Mouse (Mus musculus): ENCODE data around the gene Slit1. TPM values are rescaled to one million over a fixed set of nuclear protein-coding genes. Genes with fewer than 3 reads are reported as not detected.

Gene Slit1
- total RNA-seq, 2 experiments from 2014 or later: 0.50 to 1.2 TPM

Small RNAs within 50 kb of the gene (microRNA-seq; reads per million reads assigned to microRNA genes)
- gene Mir8091: not detected

Other genes with a start within 250 kb of the Slit1 start
- 1 to 10 TPM; 4.3 to 5.6 TPM for gene Gm340, start 161.3 kb downstream of the Slit1 start, total RNA-seq (2021)
- 1 to 10 TPM; 8.0 to 8.1 TPM for gene Arhgap19, start 58.4 kb upstream of the Slit1 start, total RNA-seq (2021)
- gene Frat1, start 86.3 kb upstream of the Slit1 start, total RNA-seq (2021): 1 to 10 TPM; 3.5 to 6.2 TPM
- gene Frat2, start 104.5 kb upstream of the Slit1 start, total RNA-seq (2021): 10 to 100 TPM in 1 of 2 experiments, 1 to 10 TPM in 1; 6.6 to 12.4 TPM
- gene Rrp12, start 152.5 kb upstream of the Slit1 start, total RNA-seq (2021): 10 to 100 TPM; 31.0 to 31.2 TPM
- 10 to 100 TPM; 15.0 to 26.3 TPM for gene Pgam1, start 168.3 kb upstream of the Slit1 start, total RNA-seq (2021)
- 10 to 100 TPM; 19.9 to 20.1 TPM for gene Exosc1, start 189.8 kb upstream of the Slit1 start, total RNA-seq (2021)
- 10 to 100 TPM; 17.4 to 20.2 TPM for gene Zdhhc16, start 189.8 kb upstream of the Slit1 start, total RNA-seq (2021)
- 1 to 10 TPM; 8.7 to 9.7 TPM for gene Mms19, start 237.5 kb upstream of the Slit1 start, total RNA-seq (2021)
- 10 to 100 TPM; 15.5 to 17.3 TPM for gene Ubtd1, start 238.1 kb upstream of the Slit1 start, total RNA-seq (2021)

Measured in gastrocnemius, adult 18-20 months (tissue).